Mouse (Mus musculus) brain, embryonic 18.5 days (tissue): ENCODE results near the gene Pkmyt1.

Experiments
- DNase-seq: peaks from one replicate; pipeline ENCODE4 v3.0.0-alpha.2; 2012; ENCODE audit warnings: low read depth, low spot score

The Pkmyt1 gene

GRCm38 (mm10) chr17:23725999-23726757 is at the start of gene Pkmyt1:
TSS of gene Pkmyt1 (plus strand) at chr17:23726336.
- DNase-seq: peak; percentile 84

- no peak for DNase-seq
Observed at GRCm38 (mm10) chr17:23676473-23677031, 49.6 kb upstream of the Pkmyt1 start.

DNA sequence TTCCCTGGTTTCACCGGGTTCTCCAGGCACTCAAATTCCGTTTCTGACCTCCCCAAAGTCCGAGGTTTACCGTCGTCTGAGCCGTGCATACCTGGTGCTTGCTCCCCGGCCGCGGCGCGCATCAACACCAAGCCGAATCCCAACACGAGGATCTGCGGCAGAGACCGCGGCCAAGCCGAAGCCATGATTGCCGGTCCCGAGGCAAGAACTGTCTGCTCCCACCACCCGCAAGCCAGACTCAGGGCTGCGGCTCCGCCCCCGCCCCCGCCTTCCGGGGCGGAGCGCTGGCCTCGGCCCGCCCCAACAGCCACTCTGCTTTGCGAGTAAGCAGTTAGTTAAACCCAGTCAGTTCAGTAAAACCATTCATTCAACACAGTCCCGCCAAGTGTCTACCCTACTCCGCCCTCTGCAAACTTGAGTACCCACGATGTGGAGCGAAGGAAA is 48.9 kb upstream of the Pkmyt1 start, which contains the start of gene Tnfrsf12a:
Tnfrsf12a (minus strand) TSS at position 233 of the 444 bp plus-strand sequence.
- no peak for DNase-seq

DNA sequence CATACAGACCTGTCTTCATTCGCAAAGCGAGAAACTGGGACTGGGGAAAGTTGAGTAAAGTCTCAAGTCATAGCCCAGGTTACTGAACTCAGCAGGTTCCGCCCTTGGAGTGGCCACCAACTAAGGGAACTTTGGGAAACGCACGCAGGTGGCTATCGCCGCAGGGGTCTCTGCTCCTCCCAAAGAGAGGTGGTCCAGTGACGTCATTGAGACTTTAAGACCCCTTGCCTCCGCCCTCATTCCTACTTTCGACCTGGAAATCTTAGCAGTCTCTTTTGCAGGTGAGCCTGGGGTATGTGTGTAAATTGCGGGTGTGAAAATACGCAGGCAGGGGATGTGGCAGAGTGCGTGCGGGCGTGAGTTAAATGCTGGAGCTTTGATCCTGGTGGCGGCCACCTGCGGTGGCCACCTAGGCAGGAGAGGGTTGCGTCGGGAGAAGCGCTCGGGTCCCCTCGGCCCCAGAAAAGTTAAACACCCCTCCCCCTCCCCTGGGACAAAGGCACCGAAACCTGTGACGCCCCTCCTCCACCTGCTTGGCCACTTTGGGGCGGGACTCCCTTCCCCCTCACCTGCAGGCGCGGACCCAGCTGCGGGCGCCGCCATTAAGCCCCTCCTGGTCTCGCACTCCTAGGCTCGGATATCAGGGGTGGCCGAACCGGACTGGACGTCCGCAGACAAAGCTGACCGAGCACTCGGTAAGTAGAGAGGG is 46.9 kb upstream of the Pkmyt1 start, which contains the start of gene Cldn6:
Cldn6 (plus strand) TSS at position 123 of the 709 bp plus-strand sequence.
- no peak for DNase-seq

DNA sequence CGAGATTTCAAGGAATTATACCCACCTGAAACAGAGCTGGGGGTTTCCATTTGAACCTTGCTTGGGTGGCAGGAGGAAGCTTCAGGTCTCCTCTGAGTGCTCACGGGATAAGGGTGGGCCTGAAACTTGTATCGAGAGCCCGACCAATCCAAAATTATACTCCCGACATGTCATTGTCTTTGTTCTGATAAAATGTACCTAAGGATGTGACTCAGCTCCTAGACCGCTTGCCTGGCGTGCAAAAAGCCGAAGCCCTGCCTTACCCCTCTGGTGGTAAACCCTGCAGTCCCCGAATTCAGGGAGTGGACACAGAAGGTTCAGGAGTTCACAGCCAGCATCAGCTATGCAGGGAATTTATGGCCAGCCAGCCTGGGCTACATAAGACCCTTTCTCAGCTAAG is 45.8 kb upstream of the Pkmyt1 start:
- DNase-seq: no peak

- no peak for DNase-seq
Observed at GRCm38 (mm10) chr17:23681086-23681485, 45.0 kb upstream of the Pkmyt1 start.

- no peak for DNase-seq
Observed at GRCm38 (mm10) chr17:23682092-23682491, 44.0 kb upstream of the Pkmyt1 start.

- DNase-seq: no peak
Observed at GRCm38 (mm10) chr17:23682530-23682929, 43.6 kb upstream of the Pkmyt1 start.

- no peak for DNase-seq
Observed at GRCm38 (mm10) chr17:23683226-23683625, 42.9 kb upstream of the Pkmyt1 start.

DNA sequence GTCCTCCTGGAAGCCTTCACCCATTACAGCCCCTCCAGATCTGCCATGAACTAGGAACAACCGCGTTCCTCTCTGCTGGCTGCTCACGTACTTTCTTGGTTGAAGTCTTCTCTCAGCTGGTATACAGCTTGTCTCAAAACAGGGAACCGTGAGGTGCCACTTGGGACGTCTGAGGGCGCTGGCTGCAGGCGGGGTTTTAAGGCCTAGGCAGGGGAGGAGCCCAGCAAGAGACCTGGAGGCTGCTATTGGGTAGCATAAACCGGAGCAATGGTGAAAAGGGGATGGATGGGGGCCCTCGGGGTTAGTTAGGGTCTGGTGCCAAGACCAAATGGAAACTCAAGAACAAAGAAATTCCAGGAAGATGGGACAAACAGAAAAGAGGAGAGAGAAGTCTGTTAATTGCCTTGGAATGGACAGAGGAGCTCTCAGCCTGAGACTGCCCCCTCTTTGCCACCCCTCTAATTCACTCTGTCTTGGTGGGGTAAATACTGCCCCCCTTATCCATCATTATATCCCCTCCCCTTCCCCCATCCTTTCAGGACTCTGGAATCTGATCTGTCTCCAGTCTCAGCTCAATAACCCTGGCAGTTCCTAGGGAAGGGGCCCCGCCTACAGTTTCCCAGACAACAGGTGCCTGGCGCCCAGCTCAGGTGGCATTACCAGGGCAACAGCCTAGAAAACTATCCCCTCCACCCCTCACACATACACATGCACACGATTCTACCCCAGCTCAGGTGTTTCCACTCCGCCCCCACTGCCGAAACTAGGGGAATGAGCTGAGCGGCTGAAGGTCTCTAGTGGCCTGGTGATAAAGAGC is 42.1 kb upstream of the Pkmyt1 start, which contains the start of gene Cldn9:
Cldn9 (minus strand) TSS at position 171 of the 817 bp plus-strand sequence.
- no peak for DNase-seq

DNA sequence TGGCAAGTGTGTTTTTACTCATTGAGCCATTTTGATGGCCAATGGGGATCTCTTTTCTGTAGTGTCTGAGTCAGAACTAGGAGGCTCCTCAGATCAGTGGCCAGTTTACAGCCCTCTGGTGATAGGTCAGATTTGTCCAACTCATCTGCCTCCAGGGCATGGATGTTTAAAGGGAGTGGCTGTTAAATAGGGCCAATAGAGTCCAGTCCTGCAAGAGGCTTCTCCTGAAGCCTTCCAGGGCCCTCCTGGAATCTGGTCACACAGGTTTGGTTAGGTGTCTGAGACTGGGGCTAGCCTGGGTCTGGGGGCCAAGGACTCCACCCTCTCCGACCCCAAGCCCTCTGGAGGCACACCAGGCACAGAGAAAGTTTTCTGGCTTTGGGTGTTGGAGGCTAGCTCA is 31.6 kb upstream of the Pkmyt1 start:
- no peak for DNase-seq

DNA sequence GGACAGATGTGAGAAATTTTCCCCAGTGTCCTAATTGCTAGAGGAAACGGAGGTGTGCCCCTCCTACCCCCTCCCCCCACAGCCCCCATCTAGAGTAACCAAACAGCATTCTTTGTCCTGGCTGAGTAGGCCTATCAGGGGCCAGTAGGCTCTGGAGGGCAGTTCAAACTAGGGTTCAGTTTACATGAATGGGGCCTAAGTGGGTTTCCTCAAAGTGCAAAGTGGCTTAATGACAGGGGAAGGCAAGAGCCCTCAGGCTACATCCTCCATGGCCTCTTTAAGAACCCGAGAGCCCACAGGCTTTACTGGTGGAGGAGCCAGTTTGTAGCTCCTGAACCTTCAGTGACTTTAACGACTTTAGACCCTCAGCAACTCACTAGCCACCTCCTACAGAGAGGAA is 30.3 kb upstream of the Pkmyt1 start:
- no peak for DNase-seq

DNA sequence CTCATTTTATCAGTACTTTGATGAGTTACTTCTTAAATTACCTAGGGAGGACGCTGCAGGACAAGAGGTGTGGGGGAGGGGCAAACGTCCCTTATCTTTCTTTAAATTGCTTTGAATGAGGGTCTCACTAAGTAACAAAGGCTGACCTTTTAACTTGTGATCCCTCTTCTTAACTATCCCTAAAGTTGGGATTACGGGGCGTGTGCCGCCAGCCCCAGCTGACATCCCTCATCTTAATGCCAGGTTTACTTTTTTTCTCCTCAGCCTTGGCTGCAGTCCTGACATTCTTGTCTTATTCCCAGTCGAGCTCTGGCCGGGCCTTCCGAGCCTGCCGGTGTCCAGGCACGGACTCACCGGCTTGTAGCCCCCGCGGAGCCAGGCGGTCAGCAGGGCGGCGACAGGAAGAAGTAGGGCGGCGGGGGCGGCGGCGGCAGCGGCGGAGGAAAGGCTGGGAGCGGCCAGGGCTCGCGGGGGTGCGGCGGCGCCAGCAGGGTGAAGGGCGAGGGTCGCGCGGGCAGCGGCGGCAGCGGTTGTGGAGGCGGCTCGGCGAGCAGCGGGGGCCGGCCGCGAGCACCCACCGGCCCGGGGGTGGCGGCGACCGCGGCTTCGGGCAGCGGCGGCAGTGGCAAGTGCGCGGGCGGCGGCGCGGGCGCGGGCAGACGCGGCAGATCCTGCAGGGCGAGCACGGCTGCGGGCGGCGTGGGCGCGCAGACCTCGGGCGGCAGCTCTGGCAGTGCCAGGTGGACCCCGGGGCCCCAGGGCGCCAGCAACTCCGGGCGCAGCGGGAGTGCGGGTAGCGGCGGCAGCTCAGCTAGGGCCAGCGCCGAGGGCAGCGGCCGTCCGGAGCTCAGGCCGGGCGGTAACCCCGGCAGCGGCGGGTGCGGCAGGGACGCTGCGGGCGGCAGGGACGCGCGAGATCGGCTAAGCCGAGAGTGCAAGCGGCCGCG is 26.7 kb upstream of the Pkmyt1 start:
- no peak for DNase-seq

- DNase-seq: peak; percentile 73
Observed at GRCm38 (mm10) chr17:23700079-23700478, 26.1 kb upstream of the Pkmyt1 start.

DNA sequence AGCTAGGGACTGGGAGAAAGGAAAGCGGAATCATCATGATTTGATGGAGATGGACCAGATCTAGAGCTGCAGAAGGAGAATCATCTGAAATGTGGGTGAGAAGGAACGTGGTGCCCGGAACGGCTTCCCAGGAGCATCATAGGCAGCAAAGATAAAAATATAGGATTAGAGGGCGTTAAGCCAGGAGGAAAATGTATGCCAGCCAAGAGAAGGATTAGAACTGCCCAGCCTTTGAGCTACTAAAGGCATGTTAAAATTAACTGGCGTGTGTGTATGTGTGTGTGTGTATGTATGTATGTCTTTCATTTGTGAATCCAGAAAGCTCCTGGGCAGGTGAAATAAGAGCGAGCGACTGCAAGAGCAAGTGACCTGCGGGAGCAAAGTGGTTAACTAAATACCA is 22.8 kb upstream of the Pkmyt1 start:
- no peak for DNase-seq

GRCm38 (mm10) chr17:23704741-23705140 is 21.4 kb upstream of the Pkmyt1 start:
- no peak for DNase-seq

- no peak for DNase-seq
Observed at GRCm38 (mm10) chr17:23705525-23706104, 20.5 kb upstream of the Pkmyt1 start.

DNA sequence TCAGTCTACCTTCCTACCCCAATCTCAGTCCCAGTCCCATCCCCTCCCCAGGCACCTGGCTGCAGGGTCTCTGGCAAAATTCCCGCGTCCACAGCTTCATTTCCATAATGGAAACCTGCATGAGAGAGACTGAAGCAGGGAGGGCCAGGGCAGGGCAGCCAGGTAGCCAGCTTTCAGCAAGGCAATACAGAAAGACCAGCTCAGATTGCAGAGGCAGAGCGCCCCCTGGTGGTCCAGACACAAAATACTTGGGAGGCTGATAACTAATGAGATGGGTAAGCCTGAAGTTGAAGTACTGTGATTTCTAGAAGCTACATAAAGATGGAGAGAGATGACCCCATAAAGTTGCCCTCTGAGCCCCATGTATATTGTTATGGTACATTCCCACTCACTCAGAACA is 19.9 kb upstream of the Pkmyt1 start:
- no peak for DNase-seq

- DNase-seq: no peak
Observed at GRCm38 (mm10) chr17:23717003-23717402, 9.1 kb upstream of the Pkmyt1 start.

DNA sequence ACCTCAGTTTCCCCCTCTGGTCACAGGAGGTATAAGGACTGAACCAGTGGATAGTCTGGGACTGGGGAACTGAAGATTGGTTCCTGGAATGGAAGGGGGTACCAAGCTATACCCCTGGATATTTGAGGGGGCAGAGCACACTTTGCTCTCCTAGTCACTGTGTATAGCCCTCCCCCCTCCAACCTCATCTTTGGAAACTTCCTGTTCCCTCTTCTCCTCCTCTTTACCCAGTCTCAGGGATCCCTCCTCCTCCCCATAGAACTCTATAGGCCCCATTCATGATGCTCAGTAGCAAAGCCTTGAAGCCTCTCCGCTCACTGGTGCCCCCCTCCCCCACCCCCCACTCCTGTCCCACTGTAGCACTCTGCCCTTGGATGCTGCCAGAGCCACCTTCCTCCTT is 6.7 kb upstream of the Pkmyt1 start:
- no peak for DNase-seq
